Mouse (Mus musculus): ENCODE measurements around the gene Map3k5.

DNA sequence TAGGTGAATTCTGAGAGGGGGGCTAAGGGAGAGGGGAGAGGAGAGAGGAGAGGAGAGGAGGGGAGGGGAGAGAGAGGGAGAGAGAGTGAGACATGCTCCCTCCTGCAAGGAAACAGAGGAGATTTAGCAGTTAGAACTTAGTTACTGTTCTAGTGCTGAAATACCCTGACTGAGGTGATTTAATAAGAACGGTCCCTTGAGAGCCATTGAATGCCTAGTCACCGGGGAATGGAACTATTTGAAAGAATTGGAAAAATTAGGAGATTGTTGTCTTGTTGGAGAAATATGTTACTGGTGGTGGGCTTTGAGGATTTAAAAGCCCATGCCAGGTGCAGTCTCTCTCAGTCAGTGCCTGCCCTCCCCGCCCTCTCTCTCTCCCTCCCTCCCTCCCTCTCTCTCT, 61.9 kb downstream of the Map3k5 start:
- TF ChIP-seq CTCF (conservative IDR thresholded peaks at IDR 0.05; ENCODE audit: low read length) (no peak), POU5F1 (IDR thresholded peaks at IDR 0.05; ENCODE audit: borderline replicate concordance, low read length) (no peak), NANOG (IDR thresholded peaks at IDR 0.05; ENCODE audit: borderline replicate concordance, low read length) (no peak)
